Mouse (Mus musculus) stomach, postnatal 0 days (tissue): ENCODE measurements around the gene Clcn2.

Experiments
- CTCF ChIP-seq: IDR thresholded peaks from 2 replicates; pipeline ENCODE4 v1.5.1; 2016; ENCODE audit warnings: antibody characterized with exemption, low read depth, mild to moderate bottlenecking, moderate library complexity
- EP300 ChIP-seq: optimal IDR thresholded peaks from 2 replicates; pipeline ENCODE3; 2016; ENCODE audit warnings: antibody characterized with exemption

DNA sequence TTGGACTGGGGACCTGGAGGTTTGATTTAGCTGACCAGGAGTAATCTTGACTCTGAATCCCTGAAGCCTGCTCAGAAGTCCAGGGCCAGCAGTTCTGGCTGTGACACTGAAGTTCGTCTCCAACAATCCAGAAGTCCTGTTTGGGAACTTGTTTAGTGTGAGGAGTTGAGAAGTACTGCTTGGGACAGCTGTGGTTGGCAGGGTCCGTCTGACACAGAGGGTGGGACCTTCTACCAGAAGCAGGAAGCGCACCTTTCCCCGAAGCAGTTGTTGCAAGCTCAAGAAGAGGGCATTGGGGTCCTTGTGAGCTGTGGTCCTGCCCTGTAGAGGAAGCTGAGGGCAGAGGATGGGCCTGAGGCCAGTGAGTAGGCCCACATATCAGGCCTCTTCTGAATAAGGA, 8.2 kb upstream of the Clcn2 start:
- no peak for TF ChIP-seq EP300
- TF ChIP-seq CTCF, result no peak
